Mouse (Mus musculus): ENCODE measurements at regions not wholly inside any gene's neighbourhood (a gene's known extent, or its start where the extent isn't known, plus 50 kb on each side); places are given as distances from the start of the nearest gene placed in this dataset.

DNA sequence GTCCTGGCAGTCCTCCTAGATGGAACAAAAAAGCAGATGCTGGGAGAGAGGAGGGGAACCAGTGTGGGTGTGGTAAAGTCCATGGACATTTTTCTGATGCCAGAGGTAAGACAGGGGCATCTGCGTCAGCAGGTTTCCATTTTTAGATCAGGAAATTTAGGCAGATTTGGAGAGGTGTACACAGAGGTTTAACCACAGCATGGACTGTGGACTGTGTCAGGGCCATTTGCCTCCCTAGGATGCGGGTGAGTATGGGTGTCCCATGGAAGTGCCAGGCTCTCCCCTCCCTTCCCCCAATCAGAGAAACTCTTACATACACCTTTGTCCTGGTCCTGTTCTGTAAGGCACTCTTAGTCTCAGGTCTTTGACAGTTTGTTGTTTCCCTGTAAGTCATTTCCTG, 443.5 kb upstream of the Slc30a5 start:
- peaks cover 3% of the 10 kb centered on the region for H3K9me3 ChIP-seq (replicated peaks; ENCODE audit: low read length)
- no peak overlapping the region for H3K4me2 ChIP-seq (ENCODE audit: insufficient read depth, low read depth, poor library complexity, severe bottlenecking)
- TF ChIP-seq ZMIZ1 (IDR thresholded peaks at IDR 0.05; ENCODE audit: low read depth, low read length): no peak
- no peak for TF ChIP-seq SMC3 (IDR thresholded peaks at IDR 0.05; ENCODE audit: low read depth, low read length)
- no peak for TF ChIP-seq MYC (IDR thresholded peaks at IDR 0.05; ENCODE audit: low read depth, low read length)
- no peak for TF ChIP-seq CHD1 (IDR thresholded peaks at IDR 0.05; ENCODE audit: low read depth, low read length)
- no peak for TF ChIP-seq ETS1 (conservative IDR thresholded peaks at IDR 0.05; ENCODE audit: low read depth, low read length)
- no peak for TF ChIP-seq ELF1 (IDR thresholded peaks at IDR 0.05; ENCODE audit: low read depth, low read length)
- no peak for TF ChIP-seq MXI1 (IDR thresholded peaks at IDR 0.05; ENCODE audit: low read depth, low read length)
- no peak for TF ChIP-seq USF2 (conservative IDR thresholded peaks at IDR 0.05; ENCODE audit: low read depth, low read length)
- TF ChIP-seq NRF1 (IDR thresholded peaks at IDR 0.05; ENCODE audit: low read depth, low read length): no peak
- no peak for TF ChIP-seq EP300 (IDR thresholded peaks at IDR 0.05; ENCODE audit: low read length)
- no peak for TF ChIP-seq CTCF (conservative IDR thresholded peaks at IDR 0.05 in 1 of 2, IDR thresholded peaks at IDR 0.05 in 1 of 2; ENCODE audit: low read depth in 2 of 2, low read length in 2 of 2)
- no peak for TF ChIP-seq POLR2A (IDR thresholded peaks at IDR 0.05; ENCODE audit: low read depth, low read length)
- no peak for TF ChIP-seq SIN3A (IDR thresholded peaks at IDR 0.05; ENCODE audit: low read length)
- TF ChIP-seq NELFE (IDR thresholded peaks at IDR 0.05; ENCODE audit: low read depth, low read length): no peak
- TF ChIP-seq BHLHE40 (IDR thresholded peaks at IDR 0.05; ENCODE audit: low read depth, low read length): no peak
- no peak for TF ChIP-seq UBTF (IDR thresholded peaks at IDR 0.05; ENCODE audit: low read depth, low read length)
- H3K4me1 ChIP-seq (ENCODE audit: control insufficient read depth in 1 of 2, insufficient read depth in 2 of 2): no peaks in the 10 kb centered on the region
- H3K4me3 ChIP-seq (replicated peaks in 1 of 3; ENCODE audit: low read depth in 2 of 3, low read length in 2 of 3, poor library complexity in 1 of 3): no peak overlapping the region
- in situ Hi-C loops (cut with MboI; ENCODE audit: low pct_ligation_motif_present, low pct_unique_long_range_greater_than_20kb, low sequenced_read_pairs): no loop called here
- H3K27ac ChIP-seq (ENCODE audit: insufficient read depth, low read depth): no peak overlapping the region
- no peaks in the 10 kb centered on the region for H3K36me3 ChIP-seq (replicated peaks in 1 of 2; ENCODE audit: control insufficient read depth in 1 of 2, insufficient read depth in 1 of 2, low read length in 1 of 2)
- DNase-seq (ENCODE audit: extremely low read depth): no peak
- H3K27me3 ChIP-seq (replicated peaks): no peaks in the 10 kb centered on the region
- H3K9ac ChIP-seq (ENCODE audit: insufficient read depth, low read depth): no peak overlapping the region
- no peaks in the 10 kb centered on the region for H3K79me2 ChIP-seq (replicated peaks; ENCODE audit: control insufficient read depth, extremely low read depth, insufficient read depth, poor library complexity, severe bottlenecking)
- dilution Hi-C loops (cut with MboI; ENCODE audit: extremely low pct_ligation_motif_present, extremely low pct_unique_long_range_greater_than_20kb, low sequenced_read_pairs): no loop called here

DNA sequence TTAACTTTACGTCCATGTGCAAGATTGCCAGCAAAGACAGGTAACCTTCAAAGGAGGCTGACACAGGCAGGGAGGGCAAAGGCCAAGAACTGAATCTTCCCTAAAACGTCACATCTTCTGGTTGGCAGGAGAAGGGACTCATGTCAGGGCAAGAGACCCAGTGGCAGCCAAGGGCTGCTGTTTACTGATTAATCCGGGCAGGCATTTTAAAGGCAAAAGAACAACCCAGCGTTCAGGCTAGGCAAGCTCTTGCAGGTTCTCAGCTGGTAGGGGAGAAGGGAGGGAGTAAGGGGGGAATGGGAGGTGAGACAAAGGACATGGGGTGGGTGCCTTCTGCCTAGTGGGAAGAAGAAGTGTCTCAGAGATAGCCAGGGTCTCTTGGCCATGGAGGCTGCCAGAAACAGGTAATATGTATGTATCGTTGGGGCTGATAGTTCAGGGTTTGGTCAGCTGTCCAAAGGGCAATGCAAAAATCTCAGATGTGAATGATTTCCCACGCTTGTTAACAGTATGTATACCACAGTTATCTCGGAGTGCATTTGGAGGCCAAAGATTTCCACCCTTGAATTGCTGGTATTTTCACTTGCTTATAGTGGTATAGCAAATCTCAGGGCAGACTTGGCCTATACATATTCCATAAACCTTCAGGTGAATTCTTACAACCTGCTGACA, 441.4 kb upstream of the Slc30a5 start:
- H3K27ac ChIP-seq (ENCODE audit: insufficient read depth, low read depth): no peak overlapping the region
- no peak overlapping the region for H3K4me2 ChIP-seq (ENCODE audit: insufficient read depth, low read depth, poor library complexity, severe bottlenecking)
- peaks cover 3% of the 10 kb centered on the region for H3K9me3 ChIP-seq (replicated peaks; ENCODE audit: low read length)
- no peaks in the 10 kb centered on the region for H3K79me2 ChIP-seq (replicated peaks; ENCODE audit: control insufficient read depth, extremely low read depth, insufficient read depth, poor library complexity, severe bottlenecking)
- in situ Hi-C loops (cut with MboI; ENCODE audit: low pct_ligation_motif_present, low pct_unique_long_range_greater_than_20kb, low sequenced_read_pairs) (no loop called here), dilution Hi-C loops (cut with MboI; ENCODE audit: extremely low pct_ligation_motif_present, extremely low pct_unique_long_range_greater_than_20kb, low sequenced_read_pairs) (no loop called here)
- no peaks in the 10 kb centered on the region for H3K27me3 ChIP-seq (replicated peaks)
- H3K9ac ChIP-seq (ENCODE audit: insufficient read depth, low read depth): no peak overlapping the region
- no peaks in the 10 kb centered on the region for H3K4me1 ChIP-seq (ENCODE audit: control insufficient read depth in 1 of 2, insufficient read depth in 2 of 2)
- TF ChIP-seq MAZ (IDR thresholded peaks at IDR 0.05; ENCODE audit: low read depth, low read length): no peak
- no peak overlapping the region for H3K4me3 ChIP-seq (replicated peaks in 1 of 3; ENCODE audit: low read depth in 2 of 3, low read length in 2 of 3, poor library complexity in 1 of 3)
- DNase-seq (ENCODE audit: extremely low read depth): no peak
- H3K36me3 ChIP-seq (replicated peaks in 1 of 2; ENCODE audit: control insufficient read depth in 1 of 2, insufficient read depth in 1 of 2, low read length in 1 of 2): no peaks in the 10 kb centered on the region

Data from CH12.LX (cell line).